ENCODE assay signal across 8 mouse cellular contexts in the genomic region with DNA sequence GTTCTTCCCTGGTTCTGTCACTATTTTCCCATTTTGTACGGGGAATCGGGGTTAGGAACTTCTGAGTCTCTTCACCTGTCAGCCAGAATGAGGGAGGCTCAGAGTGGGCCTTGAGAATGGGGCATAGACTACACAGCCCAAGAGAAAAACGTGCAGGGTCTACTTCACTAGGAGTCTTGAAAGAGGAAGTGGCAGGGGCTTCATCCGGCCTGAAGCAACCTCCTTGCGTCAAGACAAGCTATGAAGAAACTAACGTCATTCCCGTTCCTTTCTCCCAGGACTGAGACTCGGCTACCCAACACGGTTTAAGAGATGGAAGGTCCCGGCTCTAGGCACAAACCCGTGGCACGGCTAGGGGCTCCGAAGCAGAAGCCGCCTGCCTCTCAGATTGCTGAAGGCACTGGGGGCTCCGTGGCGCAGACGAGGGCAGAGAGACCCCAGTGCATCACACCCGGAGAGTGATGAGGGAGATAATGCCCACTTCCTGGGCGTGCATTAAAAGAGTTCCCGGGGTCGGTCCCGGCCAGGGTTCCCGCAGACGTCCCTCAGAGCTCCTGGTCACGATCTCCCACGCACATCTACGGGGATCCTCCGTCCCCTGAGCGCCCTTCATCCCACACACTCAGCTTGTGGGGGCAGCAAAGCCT. TPM values are rescaled to one million over a fixed set of nuclear protein-coding genes. Genes with fewer than 3 reads are reported as not detected.
DNase-seq lines count a peak whose midpoint lies in the region; ATAC-seq lines count a peak whose summit lies in the region.

No protein-coding gene starts in this region.

- H3K9me3 ChIP-seq in forebrain, embryonic 11.5 days (ENCODE audit: control insufficient read depth, low read length) = no peaks in the 10 kb centered on the region
- no peaks in the 10 kb centered on the region for H3K9me3 ChIP-seq in limb, embryonic 10.5 days (replicated peaks)
- H3K9me3 ChIP-seq in midbrain, embryonic 13.5 days = no peaks in the 10 kb centered on the region

- under 1% methylated on average over 29 of the region's 29 CpGs for WGBS in forebrain, embryonic 11.5 days
- WGBS in limb, embryonic 10.5 days = under 1% methylated on average over 29 of the region's 29 CpGs
- WGBS in midbrain, embryonic 13.5 days = under 1% methylated on average over 29 of the region's 29 CpGs

- H3K4me3 ChIP-seq in forebrain, embryonic 11.5 days (ENCODE audit: low read depth, low read length) = peak overlapping the region; percentile 84
- peak overlapping the region; percentile 94 for H3K4me3 ChIP-seq in limb, embryonic 10.5 days
- H3K4me3 ChIP-seq in midbrain, embryonic 13.5 days (replicated peaks) = peak overlapping the region; percentile 81

- DNase-seq in heart, adult 18-20 months = peak; percentile 56 to 57
- no peak for DNase-seq in heart, adult 11 months
- DNase-seq in MEL-GATA-1-ER (ENCODE audit: extremely low read depth, low read depth) = peak; percentile 86
- no peak for DNase-seq in forebrain, embryonic 11.5 days (ENCODE audit: low spot score)
- no peak for DNase-seq in limb, embryonic 10.5 days (ENCODE audit: low spot score)
- DNase-seq in frontal cortex, postnatal 14 days (ENCODE audit: low spot score in 2 of 2) = no peak
- DNase-seq in gastrocnemius, postnatal 36 days = no peak

- no peaks in the 10 kb centered on the region for H3K36me3 ChIP-seq in forebrain, embryonic 11.5 days (ENCODE audit: control insufficient read depth, insufficient read depth, low read length)
- no peaks in the 10 kb centered on the region for H3K36me3 ChIP-seq in limb, embryonic 10.5 days
- no peaks in the 10 kb centered on the region for H3K36me3 ChIP-seq in midbrain, embryonic 13.5 days

- peak overlapping the region; percentile 91 for H3K4me2 ChIP-seq in forebrain, embryonic 11.5 days (ENCODE audit: low read depth, low read length, severe bottlenecking)
- peak overlapping the region; percentile 91 for H3K4me2 ChIP-seq in midbrain, embryonic 13.5 days (replicated peaks)

- peak; percentile 49 for ATAC-seq in forebrain, embryonic 11.5 days (replicated peaks; ENCODE audit: low FRiP score)
- ATAC-seq in midbrain, embryonic 13.5 days = peak; percentile 61

- peaks cover 4% of the 10 kb centered on the region; the same call in 1 of the 2 replicates for H3K4me1 ChIP-seq in forebrain, embryonic 11.5 days (replicated peaks; ENCODE audit: control insufficient read depth, insufficient read depth, low read length)
- H3K4me1 ChIP-seq in limb, embryonic 10.5 days = peaks cover 32% of the 10 kb centered on the region
- H3K4me1 ChIP-seq in midbrain, embryonic 13.5 days (replicated peaks) = peaks cover 24% of the 10 kb centered on the region

- H3K9ac ChIP-seq in forebrain, embryonic 11.5 days (ENCODE audit: low read length) = peak overlapping the region; percentile 94
- peak overlapping the region; percentile 77 for H3K9ac ChIP-seq in midbrain, embryonic 13.5 days (replicated peaks)

- intact Hi-C loops in gastrocnemius, postnatal 36 days (cut with DNase I) = no loop called here

- H3K27me3 ChIP-seq in forebrain, embryonic 11.5 days (ENCODE audit: control insufficient read depth, insufficient read depth, low read length) = no peaks in the 10 kb centered on the region
- H3K27me3 ChIP-seq in limb, embryonic 10.5 days (ENCODE audit: low read depth, poor library complexity, severe bottlenecking) = no peaks in the 10 kb centered on the region
- H3K27me3 ChIP-seq in midbrain, embryonic 13.5 days = no peaks in the 10 kb centered on the region

- peak overlapping the region; percentile 86 for H3K27ac ChIP-seq in forebrain, embryonic 11.5 days (ENCODE audit: low read depth, low read length)
- H3K27ac ChIP-seq in limb, embryonic 10.5 days = peak overlapping the region; percentile 98
- peak overlapping the region; percentile 84 for H3K27ac ChIP-seq in midbrain, embryonic 13.5 days

RNA-seq across cellular contexts. Expression of a gene that starts 0.5 kb away (rescaled TPM):
- 1 to 10 TPM in 1 of 2 experiments, not detected in 1; 1.1 TPM for total RNA-seq in heart, adult 18-20 months (2021)
- 0.04 and 0.15 TPM in 2 replicates for polyA plus RNA-seq in forebrain, embryonic 11.5 days (2014; fragmentation: Nextera tagmentation; extraction: Ambion mirVana)
- 0.05 and 0.09 TPM in 2 replicates for polyA plus RNA-seq in limb, embryonic 10.5 days (2016; fragmentation: Nextera tagmentation; extraction: Ambion mirVana)
- 0.24 and 0.36 TPM in 2 replicates for polyA plus RNA-seq in midbrain, embryonic 13.5 days (2015; fragmentation: Nextera tagmentation; extraction: Ambion mirVana)
- not detected for total RNA-seq in gastrocnemius, postnatal 36 days (2021)

RNA-seq across cellular contexts. Expression of a gene that starts 0.5 kb away (rescaled TPM):
- total RNA-seq in heart, adult 18-20 months (2021) = 1 to 10 TPM; 8.9 to 9.2 TPM
- 18.8 and 20.4 TPM in 2 replicates for polyA plus RNA-seq in forebrain, embryonic 11.5 days (2014; fragmentation: Nextera tagmentation; extraction: Ambion mirVana)
- 19.0 and 27.5 TPM in 2 replicates for polyA plus RNA-seq in limb, embryonic 10.5 days (2016; fragmentation: Nextera tagmentation; extraction: Ambion mirVana)
- polyA plus RNA-seq in midbrain, embryonic 13.5 days (2015; fragmentation: Nextera tagmentation; extraction: Ambion mirVana) = 8.5 and 9.2 TPM in 2 replicates
- under 1 TPM; 0.74 to 0.76 TPM for total RNA-seq in gastrocnemius, postnatal 36 days (2021)

RNA-seq across cellular contexts. Expression of a gene that starts 18.9 kb away (rescaled TPM):
- total RNA-seq in heart, adult 18-20 months (2021) = 1 to 10 TPM; 2.0 to 2.6 TPM
- not detected in 2 replicates for polyA plus RNA-seq in forebrain, embryonic 11.5 days (2014; fragmentation: Nextera tagmentation; extraction: Ambion mirVana)
- not detected in 2 replicates for polyA plus RNA-seq in limb, embryonic 10.5 days (2016; fragmentation: Nextera tagmentation; extraction: Ambion mirVana)
- polyA plus RNA-seq in midbrain, embryonic 13.5 days (2015; fragmentation: Nextera tagmentation; extraction: Ambion mirVana) = 0.32 and 0.48 TPM in 2 replicates
- total RNA-seq in gastrocnemius, postnatal 36 days (2021) = not detected

RNA-seq across cellular contexts. Expression of a gene that starts 53.2 kb away (rescaled TPM):
- 1 to 10 TPM; 2.0 to 2.6 TPM for total RNA-seq in heart, adult 18-20 months (2021)
- polyA plus RNA-seq in forebrain, embryonic 11.5 days (2014; fragmentation: Nextera tagmentation; extraction: Ambion mirVana) = 0.76 and 1.1 TPM in 2 replicates
- polyA plus RNA-seq in limb, embryonic 10.5 days (2016; fragmentation: Nextera tagmentation; extraction: Ambion mirVana) = 0.59 and 1.0 TPM in 2 replicates
- 1.2 and 1.5 TPM in 2 replicates for polyA plus RNA-seq in midbrain, embryonic 13.5 days (2015; fragmentation: Nextera tagmentation; extraction: Ambion mirVana)
- under 1 TPM; 0.22 to 0.66 TPM for total RNA-seq in gastrocnemius, postnatal 36 days (2021)

Comparison
In these comparisons a context has a peak if more than half of its experiments do, and no peak if none do; other contexts are left out.
1. DNase-seq: peak in heart, adult 18-20 months (2 of 2) and MEL-GATA-1-ER (single experiment); none in heart, adult 11 months (single experiment), forebrain, embryonic 11.5 days (single experiment), limb, embryonic 10.5 days (single experiment), frontal cortex, postnatal 14 days (0 of 2) and gastrocnemius, postnatal 36 days (0 of 2).
2. Peak in every context shown above with its lines, with median percentiles within 50 percentile points of each other: H3K27ac ChIP-seq and H3K4me3 ChIP-seq.